Mouse (Mus musculus): ENCODE results near the gene Sertad4.

DNA sequence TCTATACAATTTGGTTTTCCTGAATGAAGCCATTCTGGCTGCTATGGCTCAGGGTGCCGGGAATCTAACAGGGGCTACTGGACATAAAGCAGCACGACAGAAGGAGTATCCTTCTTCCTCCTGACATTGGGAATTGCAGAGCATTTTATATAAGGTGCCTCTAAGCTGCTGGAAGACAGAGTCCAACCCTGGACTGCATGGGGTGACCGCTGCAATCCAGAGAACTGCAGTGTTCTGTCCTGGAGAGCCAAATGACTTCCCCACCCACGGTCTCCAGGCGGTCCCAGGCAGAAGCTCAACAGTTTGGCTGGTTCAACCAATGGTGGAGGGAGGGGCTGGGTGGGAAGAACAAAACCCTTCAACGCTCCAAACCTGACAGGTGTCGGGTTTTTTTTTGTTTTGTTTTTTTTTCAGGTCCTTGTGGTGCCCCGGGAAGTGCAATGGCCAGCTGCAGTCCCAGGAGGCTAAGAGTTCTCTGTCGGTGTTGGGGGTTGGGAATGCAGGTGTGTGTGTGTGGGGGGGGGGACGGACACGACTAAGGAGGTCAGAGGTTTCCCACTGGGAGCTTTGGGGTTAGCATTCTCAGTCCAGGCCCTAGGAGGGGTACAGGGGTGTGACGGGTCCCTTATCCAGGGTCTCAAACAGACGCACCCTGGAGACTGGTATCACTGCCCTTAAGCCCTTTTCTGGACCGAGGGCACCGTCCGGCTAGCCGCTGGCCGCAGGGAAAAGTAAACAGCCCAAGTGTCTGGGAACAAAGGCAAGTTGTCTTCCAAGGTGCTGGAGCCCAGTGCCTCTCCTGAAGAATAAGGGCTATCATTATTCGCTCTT lies 1.4 kb downstream of the Sertad4 start:
- TF ChIP-seq CTCF (IDR thresholded peaks at IDR 0.05; ENCODE audit: insufficient read depth, low read depth, low read length), result no peak
- TF ChIP-seq POLR2A (IDR thresholded peaks at IDR 0.05; ENCODE audit: insufficient read depth, low read depth, low read length), result no peak

Measured in olfactory bulb, adult 2 months (tissue).